Mouse (Mus musculus) hindbrain, embryonic 11.5 days (tissue): Measurements from ENCODE around the gene Raet1e. TPM values are rescaled to one million over a fixed set of nuclear protein-coding genes. Genes with fewer than 3 reads are reported as not detected.
"Not testable (repeated sequence)": the region's sequence is repeated elsewhere in the genome, so short reads cannot be mapped to it uniquely, and the experiment has no call there.

ENCODE experiments used
- ATAC-seq: fragments of 200-750 bp; cut with Nextera tagmentation; 2 replicates; pipeline ENCODE4 v1.8.0; 2017; ENCODE audit warnings: mild to moderate bottlenecking, moderate TSS enrichment, moderate library complexity; ENCODE audit not compliant: low FRiP score
- DNase-seq: peaks from one replicate; pipeline ENCODE4 v3.0.0-alpha.2; 2015; ENCODE audit warnings: low spot score
- H3K27ac ChIP-seq: fragments of 300-500 bp; sonication (generic); 2 replicates; pipeline ENCODE4 v1.5.1; 2014; ENCODE audit warnings: mild to moderate bottlenecking, low read depth, low read length
- H3K27me3 ChIP-seq: fragments of 300-500 bp; sonication (generic); 2 replicates; pipeline ENCODE4 v1.6.1; 2014; ENCODE audit warnings: mild to moderate bottlenecking, low read length, moderate library complexity, mixed read lengths; ENCODE audit not compliant: control insufficient read depth, insufficient read depth
- H3K36me3 ChIP-seq: fragments of 300-500 bp; sonication (generic); 2 replicates; pipeline ENCODE4 v1.6.1; 2014; ENCODE audit warnings: mild to moderate bottlenecking, low read length, moderate library complexity, mixed read lengths; ENCODE audit not compliant: control insufficient read depth, insufficient read depth
- H3K4me1 ChIP-seq: fragments of 300-500 bp; sonication (generic); replicated peaks from 2 replicates; pipeline ENCODE4 v1.6.1; 2014; ENCODE audit warnings: low read length, mixed read lengths; ENCODE audit not compliant: control insufficient read depth, insufficient read depth
- H3K4me2 ChIP-seq: fragments of 300-500 bp; sonication (generic); replicated peaks from 2 replicates; pipeline ENCODE4 v1.6.1; 2014; ENCODE audit warnings: mild to moderate bottlenecking, low read depth, low read length
- H3K4me3 ChIP-seq: fragments of 300-500 bp; sonication (generic); 2 replicates; pipeline ENCODE4 v1.5.1; 2014; ENCODE audit warnings: low read depth, low read length
- H3K9ac ChIP-seq: fragments of 300-500 bp; sonication (generic); 2 replicates; pipeline ENCODE4 v1.6.1; 2014; ENCODE audit warnings: low read depth, low read length
- H3K9me3 ChIP-seq: fragments of 300-500 bp; sonication (generic); 2 replicates; pipeline ENCODE4 v1.6.1; 2016; ENCODE audit warnings: low read length; ENCODE audit not compliant: control insufficient read depth
- whole genome bisulfite sequencing: fragments of 180-500 bp; shearing (Covaris S2); extraction: QIAGEN DNeasy Blood & Tissue Kit; methylation state at CpG from one replicate; pipeline ENCODE4 v1.1.7; 2014; 5-methylcytosine and 5-hydroxymethylcytosine counted together
- polyA plus RNA-seq: library from polyadenylated mRNA; unstranded; fragments of >200 nt; fragmentation: Nextera tagmentation; extraction: Ambion mirVana; gene quantifications from 2 replicates; pipeline ENCODE4 v1.2.1, GENCODE M21; 2014

Gene Raet1e
- 10.7 and 11.7 TPM in 2 replicates for polyA plus RNA-seq

- peak; percentile 76 for DNase-seq
- H3K4me2 ChIP-seq: peak within 1 kb of the TSS; percentile 48
- H3K9ac ChIP-seq, H3K36me3 ChIP-seq, H3K9me3 ChIP-seq, H3K27ac ChIP-seq, H3K4me1 ChIP-seq: not testable (repeated sequence)
- WGBS: under 1% methylated on average over 47 of the region's 48 CpGs
- H3K27me3 ChIP-seq: peaks cover 32% of the 10 kb centered on the region
- ATAC-seq: peak; percentile 75
- H3K4me3 ChIP-seq: peak within 1 kb of the TSS; percentile 33
Observed at GRCm38 (mm10) chr10:22158310-22158999, at the start of gene Raet1e, which contains the start of gene H60b. Gene Raet1e (plus strand): TSS chr10:22158569. Gene H60b (plus strand): TSS chr10:22158586.

GRCm38 (mm10) chr10:22140665-22141280, 17.6 kb upstream of the Raet1e start:
- H3K4me2 ChIP-seq: peak overlapping the region; percentile 47
- no peak overlapping the region for H3K27ac ChIP-seq

GRCm38 (mm10) chr10:22142194-22142593, 16.2 kb upstream of the Raet1e start:
- not testable (repeated sequence) for H3K27ac ChIP-seq, H3K4me2 ChIP-seq, H3K36me3 ChIP-seq, H3K9me3 ChIP-seq, H3K9ac ChIP-seq, H3K4me1 ChIP-seq, H3K27me3 ChIP-seq, ATAC-seq, H3K4me3 ChIP-seq
- WGBS: 91% methylated on average over 1 of the region's 1 CpGs
- peak; percentile 75 for DNase-seq

More at GRCm38 (mm10) chr10:22140665-22141280, 17.6 kb upstream of the Raet1e start:
- Histone ChIP-seq H3K27me3 (no peaks in the 10 kb centered on the region), H3K4me3 (peak overlapping the region; percentile 33), H3K9ac (peak overlapping the region; percentile 53), H3K9me3 (no peaks in the 10 kb centered on the region), H3K4me1 (no peaks in the 10 kb centered on the region), H3K36me3 (no peaks in the 10 kb centered on the region)
- DNase-seq (peak; percentile 86), ATAC-seq (peak; percentile 85)
- under 1% methylated on average over 19 of the region's 19 CpGs for WGBS

- Histone ChIP-seq H3K27ac (no peak overlapping the region), H3K36me3 (no peaks in the 10 kb centered on the region), H3K4me2 (no peak overlapping the region), H3K27me3 (no peaks in the 10 kb centered on the region), H3K4me3 (no peak overlapping the region), H3K9ac (no peak overlapping the region), H3K4me1 (no peaks in the 10 kb centered on the region), H3K9me3 (no peaks in the 10 kb centered on the region)
- ATAC-seq (no peak), DNase-seq (no peak)
- WGBS: 85% methylated on average over 5 of the region's 5 CpGs
Observed at GRCm38 (mm10) chr10:22142926-22143325, 15.4 kb upstream of the Raet1e start.

- H3K4me3 ChIP-seq: peak overlapping the region; percentile 65
- peaks cover 7% of the 10 kb centered on the region for H3K4me1 ChIP-seq
- H3K9me3 ChIP-seq: no peaks in the 10 kb centered on the region
- peak overlapping the region; percentile 94 for H3K4me2 ChIP-seq
- H3K27ac ChIP-seq: 0 out of 2 replicates have a peak overlapping the region, but pooled peaks have one; percentile 36
- H3K9ac ChIP-seq: peak overlapping the region; percentile 77
- DNase-seq: peak; percentile 84
- ATAC-seq: peak; percentile 81
- under 1% methylated on average over 45 of the region's 50 CpGs for WGBS
- H3K27me3 ChIP-seq: peaks cover 16% of the 10 kb centered on the region
- H3K36me3 ChIP-seq: no peaks in the 10 kb centered on the region
Observed at GRCm38 (mm10) chr10:22148441-22149072, 9.8 kb upstream of the Raet1e start.

GRCm38 (mm10) chr10:22149073-22149690, 9.2 kb upstream of the Raet1e start, which contains the start of gene E030030I06Rik:
Gene E030030I06Rik (minus strand): TSS chr10:22149270.
- DNase-seq (peak; percentile 74), ATAC-seq (peak; percentile 60)
- WGBS: under 1% methylated on average over 35 of the region's 37 CpGs
- Histone ChIP-seq H3K9ac (peak within 1 kb of the TSS; percentile 77), H3K27ac (0 out of 2 replicates have a peak within 1 kb of the TSS, but pooled peaks have one; percentile 36), H3K36me3 (no peaks in the 10 kb centered on the region), H3K4me2 (peak within 1 kb of the TSS; percentile 94), H3K27me3 (peaks cover 17% of the 10 kb centered on the region), H3K9me3 (no peaks in the 10 kb centered on the region), H3K4me3 (peak within 1 kb of the TSS; percentile 65), H3K4me1 (peaks cover 7% of the 10 kb centered on the region)

GRCm38 (mm10) chr10:22149691-22150465, 8.5 kb upstream of the Raet1e start:
- Histone ChIP-seq H3K4me1 (peaks cover 7% of the 10 kb centered on the region), H3K4me3 (peak overlapping the region; percentile 65), H3K9me3 (no peaks in the 10 kb centered on the region), H3K27me3 (peaks cover 19% of the 10 kb centered on the region), H3K4me2 (peak overlapping the region; percentile 94), H3K9ac (no peak overlapping the region; the same call in 1 of the 2 replicates), H3K27ac (no peak overlapping the region), H3K36me3 (no peaks in the 10 kb centered on the region)
- ATAC-seq (0 out of 2 replicates have a peak, but pooled peaks have one; percentile 15), DNase-seq (peak; percentile 67)
- under 1% methylated on average over 50 of the region's 50 CpGs for WGBS

- Histone ChIP-seq H3K9ac (no peak overlapping the region), H3K4me3 (peak overlapping the region; percentile 65; the same call in 1 of the 2 replicates), H3K9me3 (no peaks in the 10 kb centered on the region), H3K36me3 (no peaks in the 10 kb centered on the region), H3K27me3 (peaks cover 23% of the 10 kb centered on the region), H3K4me2 (peak overlapping the region; percentile 94), H3K27ac (no peak overlapping the region), H3K4me1 (peaks cover 7% of the 10 kb centered on the region)
- DNase-seq (peak; percentile 63), ATAC-seq (no peak)
- under 1% methylated on average over 27 of the region's 27 CpGs for WGBS
Observed at GRCm38 (mm10) chr10:22150593-22150992, 7.8 kb upstream of the Raet1e start.
